8 mouse cellular contexts compared by ENCODE assay signal in the genomic region with DNA sequence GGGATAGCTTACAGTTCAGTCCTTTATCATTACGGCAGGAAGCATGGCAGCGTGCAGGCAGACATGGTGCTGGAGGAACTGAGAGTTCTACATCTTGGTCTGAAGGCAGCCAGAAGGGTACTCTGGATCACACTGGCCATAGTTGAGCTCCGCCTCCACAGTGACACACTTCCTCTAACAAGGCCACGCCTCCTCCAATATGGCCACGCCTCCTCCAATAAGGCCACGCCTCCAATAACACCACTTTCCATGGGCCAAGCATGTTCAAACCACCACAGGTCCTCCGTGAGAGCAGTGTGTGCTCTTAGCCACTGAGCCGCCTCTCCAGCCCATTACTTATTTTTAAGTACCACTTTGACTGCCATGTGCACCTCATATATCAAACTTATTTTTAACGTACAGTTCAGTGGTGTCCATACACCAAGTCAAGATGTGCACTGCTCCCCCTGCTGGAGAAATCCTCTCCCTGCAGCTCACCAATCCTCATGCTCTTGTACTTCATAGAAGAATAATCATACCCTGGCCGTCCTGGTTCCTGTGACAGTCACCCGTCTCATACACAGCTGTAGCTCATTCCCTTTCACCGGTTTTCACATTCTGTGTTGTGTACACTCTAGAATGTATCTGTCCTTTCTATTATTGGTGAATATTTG.
A peak's percentile ranks its signal among the peaks of the same experiment; 100 is the strongest.
DNase-seq lines count a peak whose midpoint lies in the region; ATAC-seq lines count a peak whose summit lies in the region.

No protein-coding gene starts in this region.

- peak; percentile 3 to 25 for DNase-seq in adrenal gland, adult 18-20 months (ENCODE audit: low spot score in 2 of 2)
- no peak for DNase-seq in adrenal gland, adult 8-10 months
- DNase-seq in layer of hippocampus, adult 11-12 months (ENCODE audit: low spot score) = peak; percentile 28
- DNase-seq in layer of hippocampus, postnatal 36 days = no peak
- peak; percentile 24 for DNase-seq in adrenal gland, postnatal 10 days
- peak; percentile 24 for DNase-seq in mesoderm, embryonic 11.5 days (ENCODE audit: low read depth, low spot score)
- no peak for DNase-seq in right cerebral cortex, postnatal 36 days (ENCODE audit: low spot score in 2 of 2)

- ATAC-seq in granulocyte monocyte progenitor cell, adult 5-6 weeks (replicated peaks; ENCODE audit: poor library complexity, severe bottlenecking) = no peak; the same call in 1 of the 2 replicates

Comparison
In these comparisons a context has a peak if more than half of its experiments do, and no peak if none do; other contexts are left out.
1. DNase-seq: peak in adrenal gland, adult 18-20 months (2 of 2), layer of hippocampus, adult 11-12 months (single experiment), adrenal gland, postnatal 10 days (single experiment) and mesoderm, embryonic 11.5 days (single experiment); none in adrenal gland, adult 8-10 months (single experiment), layer of hippocampus, postnatal 36 days (0 of 2) and right cerebral cortex, postnatal 36 days (0 of 2).